Mouse (Mus musculus) G1E (cell line): ENCODE measurements at regions not wholly inside any gene's neighbourhood (a gene's known extent, or its start where the extent isn't known, plus 50 kb on each side); places are given as distances from the start of the nearest gene placed in this dataset.

Experiments used
- CTCF ChIP-seq: IDR thresholded peaks from 2 replicates; pipeline ENCODE4 v1.5.1; 2012; ENCODE audit warnings: low read depth, low read length, inconsistent platforms, mixed read lengths
- TAL1 ChIP-seq: conservative IDR thresholded peaks from 2 replicates; pipeline ENCODE4 v1.6.1; 2012; ENCODE audit warnings: low read depth, low read length, inconsistent platforms, mixed read lengths

DNA sequence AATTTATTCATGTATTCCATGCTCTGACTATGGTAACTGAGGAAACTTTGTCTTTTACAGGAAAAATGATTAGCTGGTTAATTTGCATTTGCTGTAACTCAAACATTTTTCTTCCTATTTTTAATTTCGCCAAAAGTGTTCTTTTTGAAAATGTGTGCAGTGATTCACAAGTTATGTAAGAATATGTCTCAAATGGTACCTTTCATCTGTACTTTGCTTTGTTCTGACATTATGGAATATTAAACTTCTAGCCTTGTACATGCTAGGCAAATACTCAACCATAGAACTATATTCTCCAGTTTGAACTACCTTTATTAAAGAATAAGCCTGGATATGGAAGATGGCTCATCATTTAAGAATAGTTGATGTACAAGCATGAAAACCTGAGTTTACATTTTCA lies 1418.1 kb downstream of the D3Ertd751e start:
- TF ChIP-seq CTCF (no peak), TAL1 (no peak)
